Mouse (Mus musculus) neural tube, embryonic 15.5 days (tissue): ENCODE results near the gene Prox2. TPM values are rescaled to one million over a fixed set of nuclear protein-coding genes. Genes with fewer than 3 reads are reported as not detected.

Experiments
- ATAC-seq: fragments of 200-750 bp; cut with Nextera tagmentation; 2 replicates; pipeline ENCODE4 v1.8.0; 2017; ENCODE audit warnings: mild to moderate bottlenecking, moderate TSS enrichment, moderate library complexity; ENCODE audit not compliant: low FRiP score
- H3K27ac ChIP-seq: fragments of 300-500 bp; sonication (generic); replicated peaks from 2 replicates; pipeline ENCODE4 v1.5.1; 2015; ENCODE audit warnings: mild to moderate bottlenecking, inconsistent platforms
- H3K27me3 ChIP-seq: fragments of 300-500 bp; sonication (generic); replicated peaks from 2 replicates; pipeline ENCODE4 v1.6.1; 2015; ENCODE audit warnings: inconsistent platforms
- H3K36me3 ChIP-seq: fragments of 300-500 bp; sonication (generic); 2 replicates; pipeline ENCODE4 v1.6.1; 2015; ENCODE audit warnings: inconsistent platforms
- H3K4me1 ChIP-seq: fragments of 300-500 bp; sonication (generic); 2 replicates; pipeline ENCODE4 v1.6.1; 2015; ENCODE audit warnings: inconsistent platforms
- H3K4me2 ChIP-seq: fragments of 300-500 bp; sonication (generic); 2 replicates; pipeline ENCODE4 v1.6.1; 2015; ENCODE audit warnings: inconsistent platforms, mild to moderate bottlenecking, moderate library complexity
- H3K4me3 ChIP-seq: fragments of 300-500 bp; sonication (generic); replicated peaks from 2 replicates; pipeline ENCODE4 v1.5.1; 2015; ENCODE audit warnings: mild to moderate bottlenecking, inconsistent platforms
- H3K9ac ChIP-seq: fragments of 300-500 bp; sonication (generic); replicated peaks from 2 replicates; pipeline ENCODE4 v1.6.1; 2015; ENCODE audit warnings: mild to moderate bottlenecking, inconsistent platforms
- H3K9me3 ChIP-seq: fragments of 300-500 bp; sonication (generic); replicated peaks from 2 replicates; pipeline ENCODE4 v1.6.1; 2016; ENCODE audit warnings: inconsistent platforms
- WGBS: fragments of 180-500 bp; shearing (Covaris S2); methylation state at CpG from one replicate; pipeline ENCODE4 v1.1.7; 2015; ENCODE audit warnings: mixed read lengths; 5-methylcytosine and 5-hydroxymethylcytosine counted together
- polyA plus RNA-seq: library from polyadenylated mRNA; unstranded; fragments of >200 nt; fragmentation: Nextera tagmentation; extraction: Ambion mirVana; gene quantifications from 2 replicates; pipeline ENCODE4 v1.2.1, GENCODE M21; 2015

Prox2 gene
- polyA plus RNA-seq = 1.4 and 1.5 TPM in 2 replicates

DNA sequence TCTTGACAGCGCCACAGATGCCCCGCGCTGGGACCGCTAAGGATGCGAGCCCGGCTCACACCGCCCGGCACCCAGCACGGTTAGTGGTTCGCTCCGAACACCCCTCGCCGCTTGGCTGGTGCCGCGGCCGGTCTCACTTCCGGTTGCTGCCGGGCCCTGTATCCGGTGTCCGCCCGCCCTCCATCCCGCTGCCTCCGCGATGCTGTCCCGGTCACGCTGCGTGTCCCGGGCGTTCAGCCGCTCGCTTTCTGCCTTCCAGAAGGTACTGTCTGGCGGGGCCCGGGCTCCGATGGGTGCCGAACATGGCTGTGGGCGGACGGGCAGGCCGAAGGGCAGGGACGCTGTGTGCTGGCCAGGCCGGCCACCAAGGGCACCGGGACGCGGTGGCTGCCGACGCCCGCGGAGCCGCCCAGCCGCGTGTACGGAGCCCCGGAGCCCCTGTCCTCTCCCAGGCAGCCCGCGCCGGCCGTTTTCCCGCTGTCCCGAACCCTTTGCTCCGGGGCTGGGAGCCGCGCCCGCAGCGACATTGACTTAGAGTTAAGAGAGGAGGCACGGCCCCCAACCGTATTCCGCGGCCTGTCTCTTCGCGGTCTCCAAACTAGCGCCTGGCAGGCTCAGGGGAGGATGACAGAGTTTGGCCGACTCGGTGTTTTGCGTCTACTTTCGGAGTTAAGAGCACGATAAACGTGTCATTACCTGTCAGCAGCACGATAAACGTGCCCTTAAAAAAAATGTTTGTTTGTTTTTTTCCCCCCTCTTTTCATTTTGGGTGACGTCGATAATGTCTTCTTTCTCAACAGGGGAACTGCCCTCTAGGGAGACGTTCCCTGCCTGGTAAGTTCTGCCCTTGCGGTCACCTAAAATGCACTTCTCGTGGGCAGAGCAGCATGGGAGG, at the start of gene Prox2, which contains the start of gene Dlst:
Prox2 (minus strand) TSS at position 62 of the 895 bp plus-strand sequence.
Dlst (plus strand) TSS at position 136 of the 895 bp plus-strand sequence.
- ATAC-seq = peak; percentile 97
- Histone ChIP-seq H3K9ac (peak within 1 kb of the TSS; percentile 97), H3K4me2 (peak within 1 kb of the TSS; percentile 85), H3K4me1 (peaks cover 39% of the 10 kb centered on the region), H3K27ac (peak within 1 kb of the TSS; percentile 91), H3K4me3 (peak within 1 kb of the TSS; percentile 99), H3K36me3 (no peaks in the 10 kb centered on the region; the same call in 1 of the 2 replicates), H3K27me3 (no peaks in the 10 kb centered on the region), H3K9me3 (no peaks in the 10 kb centered on the region)
- WGBS = under 1% methylated on average over 83 of the region's 83 CpGs

- Histone ChIP-seq H3K27ac (no peak overlapping the region), H3K9ac (no peak overlapping the region), H3K27me3 (no peaks in the 10 kb centered on the region), H3K4me3 (no peak overlapping the region), H3K36me3 (no peaks in the 10 kb centered on the region), H3K4me1 (no peaks in the 10 kb centered on the region), H3K4me2 (no peak overlapping the region), H3K9me3 (no peaks in the 10 kb centered on the region)
- ATAC-seq = no peak
- 77% methylated on average over 5 of the region's 5 CpGs for WGBS
Observed at GRCm38 (mm10) chr12:85159592-85159991, 49.0 kb upstream of the Prox2 start.

- Histone ChIP-seq H3K9ac (no peak overlapping the region), H3K27me3 (no peaks in the 10 kb centered on the region), H3K4me1 (no peaks in the 10 kb centered on the region), H3K4me3 (no peak overlapping the region), H3K36me3 (no peaks in the 10 kb centered on the region), H3K27ac (no peak overlapping the region), H3K9me3 (no peaks in the 10 kb centered on the region), H3K4me2 (no peak overlapping the region)
- no peak for ATAC-seq
- 96% methylated on average over 8 of the region's 8 CpGs for WGBS
Observed at GRCm38 (mm10) chr12:85158801-85159200, 48.2 kb upstream of the Prox2 start.

GRCm38 (mm10) chr12:85157797-85158460, 47.4 kb upstream of the Prox2 start:
- Histone ChIP-seq H3K36me3 (no peaks in the 10 kb centered on the region), H3K4me3 (no peak overlapping the region), H3K27me3 (no peaks in the 10 kb centered on the region), H3K9me3 (no peaks in the 10 kb centered on the region), H3K9ac (no peak overlapping the region), H3K4me2 (no peak overlapping the region), H3K4me1 (no peaks in the 10 kb centered on the region), H3K27ac (no peak overlapping the region)
- ATAC-seq = no peak
- 90% methylated on average over 14 of the region's 14 CpGs for whole genome bisulfite sequencing

DNA sequence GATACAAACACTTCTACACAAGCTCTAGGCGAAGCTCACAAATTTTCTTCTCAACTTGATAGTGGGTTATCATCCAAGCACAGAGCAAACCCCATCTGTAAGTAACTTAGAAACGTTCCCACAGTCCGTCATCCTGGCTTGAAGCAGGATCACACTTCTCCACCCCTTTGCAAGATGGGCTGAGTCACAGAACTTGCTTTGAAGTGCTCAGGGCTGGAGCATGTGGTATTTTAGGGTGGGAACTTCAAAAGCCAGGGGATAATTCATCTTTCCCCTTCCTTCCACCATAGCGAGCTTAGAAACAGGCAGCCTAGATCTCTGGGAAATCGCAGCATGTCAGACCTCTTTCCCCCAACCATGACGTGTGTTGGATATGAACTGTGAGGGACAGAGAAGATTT, 45.8 kb upstream of the Prox2 start:
- H3K4me1 ChIP-seq = peaks cover 4% of the 10 kb centered on the region
- no peak overlapping the region for H3K4me3 ChIP-seq
- H3K27me3 ChIP-seq = no peaks in the 10 kb centered on the region
- 53% methylated on average over 6 of the region's 6 CpGs for WGBS
- ATAC-seq = no peak
- no peaks in the 10 kb centered on the region for H3K9me3 ChIP-seq
- no peaks in the 10 kb centered on the region for H3K36me3 ChIP-seq
- H3K9ac ChIP-seq = no peak overlapping the region
- H3K4me2 ChIP-seq = no peak overlapping the region
- no peak overlapping the region for H3K27ac ChIP-seq

GRCm38 (mm10) chr12:85153011-85153410, 42.5 kb upstream of the Prox2 start:
- no peak overlapping the region for H3K4me3 ChIP-seq
- H3K36me3 ChIP-seq = no peaks in the 10 kb centered on the region
- ATAC-seq = no peak
- H3K4me1 ChIP-seq = peaks cover 26% of the 10 kb centered on the region
- H3K9me3 ChIP-seq = no peaks in the 10 kb centered on the region
- H3K27ac ChIP-seq = no peak overlapping the region
- H3K27me3 ChIP-seq = no peaks in the 10 kb centered on the region
- WGBS = 86% methylated on average over 3 of the region's 3 CpGs
- no peak overlapping the region for H3K4me2 ChIP-seq
- H3K9ac ChIP-seq = no peak overlapping the region

DNA sequence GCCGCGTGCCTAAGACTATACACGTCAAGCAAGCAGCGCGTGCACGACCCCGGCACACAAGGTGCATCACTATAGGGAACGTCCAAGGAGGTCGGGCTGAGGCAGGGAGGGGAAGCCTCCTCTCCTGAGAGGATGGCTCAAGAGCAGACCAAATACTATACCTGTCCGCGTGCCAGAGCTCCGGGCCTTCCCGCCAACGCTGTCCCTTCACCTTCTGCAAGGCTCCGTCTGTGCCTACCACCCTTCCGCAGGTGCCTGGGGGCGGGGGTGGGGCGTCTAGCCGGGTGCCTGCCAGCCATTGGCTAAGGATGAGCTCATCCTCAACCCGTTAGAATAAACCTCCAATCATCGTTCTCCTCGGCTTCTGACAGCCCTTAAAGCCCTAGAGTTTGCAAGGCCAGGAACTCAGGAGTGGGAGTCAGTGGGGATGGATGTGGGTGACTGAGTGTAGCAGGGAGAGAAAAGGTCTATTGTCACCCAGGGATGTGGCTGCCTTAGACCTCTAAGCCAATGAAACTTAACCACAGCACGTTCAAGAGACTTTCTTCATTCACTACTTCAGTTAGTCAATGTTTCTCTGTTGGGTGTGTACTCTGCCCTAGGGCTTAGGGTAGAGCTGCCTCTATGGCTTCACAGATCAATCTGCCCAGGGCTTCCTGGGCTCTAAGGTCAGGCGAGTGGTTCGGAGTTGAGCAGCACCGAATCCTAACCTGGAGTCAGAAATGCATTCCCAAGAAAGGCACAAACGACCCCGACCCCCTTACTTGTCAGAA, 40.6 kb upstream of the Prox2 start, which contains the start of gene Rps6kl1:
Rps6kl1 (minus strand) TSS at position 263 of the 773 bp plus-strand sequence.
- peak; percentile 97 for ATAC-seq
- Histone ChIP-seq H3K4me1 (peaks cover 29% of the 10 kb centered on the region), H3K9me3 (no peaks in the 10 kb centered on the region), H3K9ac (peak within 1 kb of the TSS; percentile 75), H3K27me3 (no peaks in the 10 kb centered on the region), H3K4me2 (peak within 1 kb of the TSS; percentile 66), H3K27ac (peak within 1 kb of the TSS; percentile 74), H3K36me3 (peaks cover 10% of the 10 kb centered on the region), H3K4me3 (peak within 1 kb of the TSS; percentile 58)
- WGBS = 15% methylated on average over 28 of the region's 28 CpGs

- Histone ChIP-seq H3K9ac (peak overlapping the region; percentile 75), H3K9me3 (no peaks in the 10 kb centered on the region), H3K4me2 (peak overlapping the region; percentile 66), H3K27ac (peak overlapping the region; percentile 74), H3K27me3 (no peaks in the 10 kb centered on the region), H3K36me3 (peaks cover 10% of the 10 kb centered on the region), H3K4me1 (peaks cover 32% of the 10 kb centered on the region), H3K4me3 (peak overlapping the region; percentile 58)
- WGBS = 10% methylated on average over 20 of the region's 20 CpGs
- peak; percentile 25 for ATAC-seq
Observed at GRCm38 (mm10) chr12:85150321-85151001, 39.9 kb upstream of the Prox2 start.

GRCm38 (mm10) chr12:85146881-85147280, 36.3 kb upstream of the Prox2 start:
- Histone ChIP-seq H3K4me1 (peaks cover 32% of the 10 kb centered on the region), H3K9me3 (no peaks in the 10 kb centered on the region), H3K27me3 (no peaks in the 10 kb centered on the region), H3K36me3 (peaks cover 21% of the 10 kb centered on the region), H3K4me2 (no peak overlapping the region), H3K9ac (no peak overlapping the region), H3K27ac (no peak overlapping the region), H3K4me3 (no peak overlapping the region)
- ATAC-seq = no peak
- 77% methylated on average over 9 of the region's 9 CpGs for WGBS

DNA sequence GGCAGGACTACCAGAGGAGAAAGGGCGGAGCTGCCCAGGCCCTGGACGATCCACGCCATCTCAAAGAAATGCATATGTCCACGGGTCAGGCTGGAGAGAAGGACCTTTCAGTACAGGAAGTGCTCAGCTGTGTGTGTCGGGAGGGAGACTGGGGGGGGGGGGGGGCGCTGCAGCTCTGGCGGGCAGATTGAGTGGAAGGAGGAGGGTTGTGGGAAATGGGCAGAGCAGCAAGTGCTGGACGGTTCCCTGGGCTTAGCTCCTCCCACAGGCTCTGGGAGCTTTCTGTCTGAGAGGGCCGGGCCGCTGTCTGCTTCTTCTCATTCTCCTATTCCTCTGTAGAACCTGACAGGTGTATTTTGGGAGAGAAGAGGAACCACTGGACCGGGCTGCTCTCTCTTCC, 35.8 kb upstream of the Prox2 start:
- no peak for ATAC-seq
- Histone ChIP-seq H3K4me1 (peaks cover 28% of the 10 kb centered on the region), H3K4me3 (no peak overlapping the region), H3K27me3 (no peaks in the 10 kb centered on the region), H3K36me3 (peaks cover 23% of the 10 kb centered on the region), H3K27ac (no peak overlapping the region), H3K4me2 (no peak overlapping the region), H3K9me3 (no peaks in the 10 kb centered on the region), H3K9ac (no peak overlapping the region)
- 38% methylated on average over 10 of the region's 11 CpGs for WGBS

- peaks cover 22% of the 10 kb centered on the region for H3K4me1 ChIP-seq
- H3K36me3 ChIP-seq = peaks cover 23% of the 10 kb centered on the region
- no peak overlapping the region for H3K9ac ChIP-seq
- H3K27ac ChIP-seq = no peak overlapping the region
- no peak overlapping the region for H3K4me3 ChIP-seq
- no peaks in the 10 kb centered on the region for H3K9me3 ChIP-seq
- 0 out of 2 replicates have a peak, but pooled peaks have one; percentile 18 for ATAC-seq
- 66% methylated on average over 9 of the region's 9 CpGs for WGBS
- H3K27me3 ChIP-seq = no peaks in the 10 kb centered on the region
- no peak overlapping the region for H3K4me2 ChIP-seq
Observed at GRCm38 (mm10) chr12:85145630-85146029, 35.1 kb upstream of the Prox2 start.
